Mouse (Mus musculus) urinary bladder, postnatal 4 days (tissue): ENCODE measurements around the gene Polr2b.
A peak's percentile ranks its signal among the peaks of the same experiment; 100 is the strongest.

Source experiments
- DNase-seq, 2 experiments: peaks; one replicate each; pipeline ENCODE4 v3.0.0; 2021 to 2022; ENCODE audit warnings: low spot score in 2 of 2

Polr2b gene

GRCm38 (mm10) chr5:77362120-77362519 is 52.2 kb downstream of the Polr2b start:
- no peak for DNase-seq

GRCm38 (mm10) chr5:77363650-77364049 is 53.7 kb downstream of the Polr2b start:
- no peak for DNase-seq

- DNase-seq = no peak
These were observed 54.6 kb downstream of the Polr2b start for GRCm38 (mm10) chr5:77364443-77365038.

- DNase-seq = no peak
These were observed 56.4 kb downstream of the Polr2b start for GRCm38 (mm10) chr5:77366313-77366712.

GRCm38 (mm10) chr5:77367145-77367544 is 57.2 kb downstream of the Polr2b start:
- no peak for DNase-seq

- DNase-seq = peak in 1 of 2 experiments; percentile 29
These were observed 57.7 kb downstream of the Polr2b start for GRCm38 (mm10) chr5:77367682-77368081.

GRCm38 (mm10) chr5:77368194-77368593 is 58.2 kb downstream of the Polr2b start:
- DNase-seq = no peak

GRCm38 (mm10) chr5:77369394-77369793 is 59.4 kb downstream of the Polr2b start:
- DNase-seq = no peak

- no peak for DNase-seq
These were observed 60.5 kb downstream of the Polr2b start for GRCm38 (mm10) chr5:77370378-77370892.

GRCm38 (mm10) chr5:77372242-77372641 is 62.3 kb downstream of the Polr2b start:
- peak in 1 of 2 experiments; percentile 40 for DNase-seq

- DNase-seq = no peak
These were observed 62.8 kb downstream of the Polr2b start for GRCm38 (mm10) chr5:77372778-77373177.

GRCm38 (mm10) chr5:77374945-77375344 is 65.0 kb downstream of the Polr2b start:
- no peak for DNase-seq

GRCm38 (mm10) chr5:77375546-77375945 is 65.6 kb downstream of the Polr2b start:
- no peak for DNase-seq

GRCm38 (mm10) chr5:77378027-77378426 is 68.1 kb downstream of the Polr2b start:
- DNase-seq = no peak

GRCm38 (mm10) chr5:77379434-77380135 is 69.6 kb downstream of the Polr2b start:
- no peak for DNase-seq

GRCm38 (mm10) chr5:77380321-77380901 is 70.5 kb downstream of the Polr2b start:
- DNase-seq = no peak

- no peak for DNase-seq
These were observed 71.3 kb downstream of the Polr2b start for GRCm38 (mm10) chr5:77381283-77381682.

- no peak for DNase-seq
These were observed 71.7 kb downstream of the Polr2b start for GRCm38 (mm10) chr5:77381686-77382085.

- no peak for DNase-seq
These were observed 74.0 kb downstream of the Polr2b start for GRCm38 (mm10) chr5:77383799-77384554.

GRCm38 (mm10) chr5:77384724-77385123 is 74.8 kb downstream of the Polr2b start:
- DNase-seq = no peak

- no peak for DNase-seq
These were observed 75.3 kb downstream of the Polr2b start for GRCm38 (mm10) chr5:77385221-77385620.
